Mouse (Mus musculus): ENCODE data around the gene Nelfcd.

DNA sequence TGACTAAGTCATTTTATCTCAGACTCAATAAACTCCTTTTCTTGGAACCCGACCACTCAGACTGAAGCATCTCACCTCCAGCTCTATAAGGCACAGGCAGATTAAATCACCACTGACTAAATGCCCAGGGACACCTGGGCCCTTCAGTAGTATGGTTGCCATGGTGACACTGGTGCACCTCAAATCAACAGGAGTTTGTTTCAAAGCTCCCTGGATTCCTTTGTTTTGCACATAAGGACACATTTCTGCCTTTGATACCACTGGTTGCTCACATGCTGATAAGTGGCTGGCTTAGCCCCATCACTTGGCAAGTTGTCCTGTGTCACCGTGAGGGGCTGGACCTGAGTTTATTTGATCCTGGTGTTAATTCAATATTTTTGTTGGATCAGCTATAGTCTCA lies 43.8 kb downstream of the Nelfcd start:
- TF ChIP-seq POLR2A (IDR thresholded peaks at IDR 0.05; ENCODE audit: low read depth, low read length) (no peak), CTCF (IDR thresholded peaks at IDR 0.05; ENCODE audit: extremely low read depth, insufficient read depth, insufficient read length, insufficient replicate concordance) (no peak)
